Mouse (Mus musculus): ENCODE measurements around the gene Glis2. TPM values are rescaled to one million over a fixed set of nuclear protein-coding genes. Genes with fewer than 3 reads are reported as not detected.
A peak's percentile ranks its signal among the peaks of the same experiment; 100 is the strongest.

Glis2 gene
- polyA plus RNA-seq, 1 experiment, result 5.7 TPM

DNA sequence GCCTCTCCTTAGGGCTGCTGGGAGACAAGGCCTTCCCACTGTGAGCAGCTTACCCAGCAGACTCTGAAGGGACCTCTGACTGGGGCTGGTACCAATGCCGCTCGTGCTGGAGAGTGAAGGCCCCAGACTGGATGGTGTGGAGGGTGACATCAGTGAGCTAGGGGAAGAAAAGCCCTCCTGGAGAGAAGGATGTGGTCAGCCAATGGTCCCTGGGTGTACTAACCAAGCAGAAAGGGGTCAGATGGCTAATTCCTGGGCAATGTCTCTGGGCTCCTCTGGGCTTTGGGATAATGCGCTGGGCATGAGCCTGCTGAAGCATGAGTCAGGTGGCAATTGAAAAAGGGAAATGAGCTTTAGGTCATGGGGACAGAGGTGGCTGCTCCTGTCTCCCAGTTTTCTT is 39.1 kb downstream of the Glis2 start:
- no peak overlapping the region for H3K4me3 ChIP-seq (ENCODE audit: insufficient read depth, low read depth, low read length)
- 0 out of 2 replicates have a peak, but pooled peaks cover 2% of the 10 kb centered on the region for H3K4me1 ChIP-seq (ENCODE audit: control insufficient read depth, insufficient read depth, insufficient read length, low read length)
- no peak overlapping the region for H3K27ac ChIP-seq (replicated peaks; ENCODE audit: low read depth, low read length)

DNA sequence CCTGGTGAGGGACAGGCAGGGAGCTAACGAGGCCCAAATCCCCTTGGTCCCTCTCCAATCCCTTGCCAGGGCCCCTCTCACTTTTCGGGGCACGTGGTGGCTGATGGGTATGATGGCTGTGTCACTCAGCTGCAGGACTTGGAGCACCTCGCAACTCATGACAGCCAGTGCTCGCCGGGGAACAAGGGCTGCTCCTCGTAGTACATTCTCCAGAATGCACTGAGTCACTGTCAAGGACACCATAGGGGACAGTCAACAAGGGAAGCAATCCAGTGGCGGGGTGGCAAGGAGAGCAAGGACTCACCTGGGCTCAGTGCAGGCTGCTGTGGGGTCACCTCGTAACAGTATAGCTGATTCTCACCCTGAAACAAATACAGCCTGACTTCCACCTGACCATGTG is 40.2 kb downstream of the Glis2 start:
- Histone ChIP-seq H3K4me3 (ENCODE audit: insufficient read depth, low read depth, low read length) (no peak overlapping the region), H3K4me1 (ENCODE audit: control insufficient read depth, insufficient read depth, insufficient read length, low read length) (0 out of 2 replicates have a peak, but pooled peaks cover 2% of the 10 kb centered on the region), H3K27ac (replicated peaks; ENCODE audit: low read depth, low read length) (no peak overlapping the region)

GRCm38 (mm10) chr16:4635760-4636159 is 41.2 kb downstream of the Glis2 start:
- no peak overlapping the region for H3K27ac ChIP-seq (replicated peaks; ENCODE audit: low read depth, low read length)
- H3K4me1 ChIP-seq (ENCODE audit: control insufficient read depth, insufficient read depth, insufficient read length, low read length), result 0 out of 2 replicates have a peak, but pooled peaks cover 2% of the 10 kb centered on the region
- no peak overlapping the region for H3K4me3 ChIP-seq (ENCODE audit: insufficient read depth, low read depth, low read length)

DNA sequence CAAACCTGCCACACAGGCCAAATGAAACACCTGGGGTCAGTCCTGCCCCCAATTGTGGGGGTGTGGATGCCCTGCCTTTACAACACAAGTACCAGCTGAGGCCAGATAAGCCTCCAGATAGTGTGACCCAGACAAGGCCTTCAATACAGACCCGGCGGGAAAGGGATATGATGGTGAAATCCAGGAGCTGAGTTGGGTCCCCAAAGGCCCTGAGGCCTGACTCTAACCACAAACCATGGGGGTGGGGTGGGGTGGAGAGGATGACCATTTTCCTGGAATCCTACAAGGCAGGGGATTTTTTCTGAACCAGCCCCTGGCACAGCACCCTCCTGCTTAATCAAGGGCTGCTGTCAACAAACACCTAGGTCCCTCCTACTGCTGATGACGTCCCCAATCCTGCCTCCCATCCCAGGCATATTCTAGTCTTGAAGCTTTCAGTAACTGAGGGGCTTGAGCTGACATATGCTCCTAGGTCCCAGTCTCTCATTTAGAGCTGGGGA is 44.4 kb downstream of the Glis2 start:
- H3K4me3 ChIP-seq (ENCODE audit: insufficient read depth, low read depth, low read length), result no peak overlapping the region
- peaks cover 7% of the 10 kb centered on the region for H3K4me1 ChIP-seq (ENCODE audit: control insufficient read depth, insufficient read depth, insufficient read length, low read length)
- no peak overlapping the region for H3K27ac ChIP-seq (replicated peaks; ENCODE audit: low read depth, low read length)

GRCm38 (mm10) chr16:4639831-4640237 is 45.3 kb downstream of the Glis2 start, which contains the start of the genes Vasn and Dnaja3:
Gene Vasn, plus strand, starts transcription at chr16:4639941.
Gene Dnaja3, plus strand, starts transcription at chr16:4639989.
- peak within 1 kb of the TSS; percentile 81 for H3K4me3 ChIP-seq (ENCODE audit: insufficient read depth, low read depth, low read length)
- peaks cover 10% of the 10 kb centered on the region for H3K4me1 ChIP-seq (ENCODE audit: control insufficient read depth, insufficient read depth, insufficient read length, low read length)
- peak within 1 kb of the TSS; percentile 51 for H3K27ac ChIP-seq (replicated peaks; ENCODE audit: low read depth, low read length)

DNA sequence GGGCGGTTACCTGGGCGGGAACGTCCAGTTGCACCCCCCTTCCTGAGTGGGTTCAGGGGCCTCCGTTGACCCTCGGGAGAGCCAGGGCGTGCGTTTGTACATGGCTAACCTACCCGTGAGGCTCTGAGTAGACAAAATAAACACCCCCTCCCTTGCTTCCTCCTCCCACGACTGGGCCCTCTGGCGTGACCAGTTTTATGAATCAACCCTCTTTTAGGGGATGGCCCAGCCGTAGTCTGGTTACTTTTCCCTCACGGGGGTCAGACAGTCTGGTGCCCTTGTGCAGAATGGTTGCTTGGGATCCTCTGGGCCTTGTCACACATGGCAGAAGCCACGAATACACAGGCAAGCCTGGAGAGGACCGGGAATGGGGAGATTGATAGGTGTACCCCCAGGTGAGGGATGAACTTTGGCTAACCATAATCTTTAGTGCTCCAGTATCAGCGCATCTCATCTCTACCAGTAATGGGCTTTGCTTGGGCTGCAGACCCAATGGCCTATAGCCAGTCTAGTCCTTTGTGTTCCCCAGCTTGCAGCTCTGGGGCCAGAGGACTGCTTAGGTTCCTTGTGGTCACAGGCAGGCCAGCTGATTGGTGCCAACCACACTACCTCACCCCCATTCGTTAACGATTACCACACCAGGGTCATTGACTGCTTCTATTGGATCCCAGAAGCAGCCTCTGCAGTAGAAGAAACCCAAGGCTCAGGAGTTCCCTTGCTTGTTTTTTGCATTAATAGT is 45.9 kb downstream of the Glis2 start:
- H3K27ac ChIP-seq (replicated peaks; ENCODE audit: low read depth, low read length), result peak overlapping the region; percentile 51
- H3K4me1 ChIP-seq (ENCODE audit: control insufficient read depth, insufficient read depth, insufficient read length, low read length), result peaks cover 10% of the 10 kb centered on the region

DNA sequence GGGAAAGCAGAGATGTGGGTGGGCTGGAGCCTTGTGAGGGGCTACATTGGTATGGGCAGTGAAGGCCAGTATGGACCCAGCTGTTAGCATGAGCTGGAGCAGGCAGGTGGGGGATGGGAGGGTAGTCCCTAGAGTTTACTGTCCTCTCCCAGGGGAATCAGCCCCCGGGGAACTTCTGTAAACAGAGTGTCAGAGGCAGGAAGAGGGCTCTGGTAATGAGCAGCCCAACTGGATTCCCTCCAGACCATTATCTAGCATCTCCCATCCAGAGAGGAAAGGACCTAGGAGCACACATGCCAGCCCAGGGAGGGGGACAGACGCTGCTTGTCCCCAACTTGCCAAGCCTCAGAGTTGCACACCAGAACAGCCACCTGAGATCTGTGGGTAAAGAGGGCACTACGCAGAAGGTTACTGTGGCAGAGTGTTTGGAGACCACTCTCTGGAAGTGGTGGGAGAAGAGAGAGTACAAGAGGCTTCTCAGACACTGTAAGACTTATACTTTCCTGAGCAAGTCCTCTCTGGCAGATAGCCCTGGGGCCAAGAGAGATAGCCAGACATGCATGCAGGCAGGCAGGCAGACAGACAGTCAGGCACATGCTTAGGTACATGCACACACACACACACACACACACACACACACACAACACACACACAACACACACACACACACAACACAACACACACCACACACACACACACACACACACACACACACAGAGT is 46.8 kb downstream of the Glis2 start:
- peak overlapping the region; percentile 42 for H3K27ac ChIP-seq (replicated peaks; ENCODE audit: low read depth, low read length)
- H3K4me3 ChIP-seq (ENCODE audit: insufficient read depth, low read depth, low read length), result peak overlapping the region; percentile 81
- peaks cover 10% of the 10 kb centered on the region for H3K4me1 ChIP-seq (ENCODE audit: control insufficient read depth, insufficient read depth, insufficient read length, low read length)

More for the DNA sequence above, 45.9 kb downstream of the Glis2 start:
- H3K4me3 ChIP-seq (ENCODE audit: insufficient read depth, low read depth, low read length), result peak overlapping the region; percentile 81

DNA sequence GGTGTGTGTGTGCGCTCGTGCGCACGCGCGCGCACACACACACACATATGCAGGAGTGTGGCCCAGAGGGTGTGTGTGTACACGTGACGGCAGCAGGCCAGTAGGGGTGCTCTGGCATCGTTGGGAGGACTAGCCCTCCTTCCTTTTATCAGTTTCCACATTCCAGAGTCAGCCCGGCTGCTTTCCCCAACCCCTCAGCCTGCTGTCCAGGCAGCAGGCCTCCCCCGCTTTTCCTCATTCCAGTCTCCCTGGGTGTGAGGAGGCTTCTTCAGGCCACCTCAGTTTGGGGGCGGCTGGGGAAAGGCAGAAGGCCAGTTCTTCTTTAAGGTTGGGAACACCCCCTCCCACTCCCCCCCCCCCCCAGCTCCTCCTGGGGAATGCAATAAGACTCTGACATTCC is 47.7 kb downstream of the Glis2 start:
- H3K27ac ChIP-seq (replicated peaks; ENCODE audit: low read depth, low read length), result peak overlapping the region; percentile 40
- H3K4me1 ChIP-seq (ENCODE audit: control insufficient read depth, insufficient read depth, insufficient read length, low read length), result peaks cover 10% of the 10 kb centered on the region
- peak overlapping the region; percentile 81 for H3K4me3 ChIP-seq (ENCODE audit: insufficient read depth, low read depth, low read length)

GRCm38 (mm10) chr16:4642937-4643336 is 48.4 kb downstream of the Glis2 start:
- Histone ChIP-seq H3K4me3 (ENCODE audit: insufficient read depth, low read depth, low read length) (peak overlapping the region; percentile 32), H3K27ac (replicated peaks; ENCODE audit: low read depth, low read length) (peak overlapping the region; percentile 61), H3K4me1 (ENCODE audit: control insufficient read depth, insufficient read depth, insufficient read length, low read length) (peaks cover 10% of the 10 kb centered on the region)

DNA sequence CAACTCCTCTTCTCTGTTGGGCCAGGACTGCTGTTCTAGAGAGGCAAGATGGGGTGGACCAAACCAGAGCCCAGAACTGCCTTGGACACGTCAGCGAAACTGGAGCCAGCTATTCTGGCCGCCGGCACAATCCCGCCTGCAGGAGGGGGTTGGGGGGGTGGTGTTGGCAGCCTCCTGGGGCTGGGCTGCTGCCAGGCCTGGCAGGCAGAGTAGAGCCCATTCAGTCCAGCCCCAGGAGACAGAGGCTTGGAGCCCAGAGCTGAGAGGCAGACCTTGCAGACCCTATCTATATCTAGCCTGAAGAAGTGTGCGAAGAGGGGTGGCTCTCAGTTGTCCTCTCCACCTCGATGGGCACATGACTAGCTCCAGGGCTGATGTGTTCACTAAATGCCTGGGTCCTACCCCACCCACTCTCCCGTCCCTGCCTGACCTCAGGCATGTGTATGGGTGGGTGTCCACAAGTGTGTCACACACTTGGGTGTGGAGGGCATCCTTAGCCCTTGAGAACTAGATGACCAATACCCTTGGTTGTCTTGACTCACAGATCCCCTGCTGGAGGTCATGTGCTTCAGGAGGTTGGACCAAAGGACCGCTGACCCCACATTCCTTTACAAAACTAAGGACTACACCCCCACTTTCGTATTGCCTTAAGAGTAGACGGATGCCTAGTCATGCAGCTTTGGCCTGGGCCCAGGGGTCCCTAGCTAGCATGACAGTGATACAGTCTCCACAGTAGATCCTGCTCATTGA is 49.3 kb downstream of the Glis2 start:
- H3K27ac ChIP-seq (replicated peaks; ENCODE audit: low read depth, low read length), result peak overlapping the region; percentile 61; the same call in 1 of the 2 replicates
- peaks cover 10% of the 10 kb centered on the region for H3K4me1 ChIP-seq (ENCODE audit: control insufficient read depth, insufficient read depth, insufficient read length, low read length)
- no peak overlapping the region for H3K4me3 ChIP-seq (ENCODE audit: insufficient read depth, low read depth, low read length)

- peaks cover 18% of the 10 kb centered on the region for H3K4me1 ChIP-seq (ENCODE audit: control insufficient read depth, insufficient read depth, insufficient read length, low read length)
- H3K27ac ChIP-seq (replicated peaks; ENCODE audit: low read depth, low read length), result no peak overlapping the region
- no peak overlapping the region for H3K4me3 ChIP-seq (ENCODE audit: insufficient read depth, low read depth, low read length)
Observed at GRCm38 (mm10) chr16:4645867-4646266, 51.4 kb downstream of the Glis2 start.

DNA sequence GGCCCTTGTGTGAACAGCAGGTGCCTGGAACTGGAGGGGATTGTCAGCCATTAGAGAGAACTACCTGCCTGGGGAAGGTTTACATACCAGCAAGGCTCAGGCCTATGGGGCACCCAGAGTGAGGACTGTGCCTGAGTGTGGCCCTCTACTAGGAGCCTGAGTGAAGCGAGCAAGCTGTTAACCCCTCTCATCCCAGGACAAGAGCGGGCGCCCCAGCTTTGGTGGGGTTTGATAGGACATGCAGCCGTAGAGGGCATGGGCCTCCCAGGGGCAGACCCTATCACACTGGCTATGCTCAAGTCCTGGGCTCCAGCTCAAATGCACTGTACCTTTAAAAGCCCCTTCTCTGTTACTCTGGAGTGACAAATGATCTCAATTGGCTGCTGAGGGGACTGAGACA is 52.3 kb downstream of the Glis2 start:
- peak overlapping the region; percentile 50 for H3K27ac ChIP-seq (replicated peaks; ENCODE audit: low read depth, low read length)
- H3K4me3 ChIP-seq (ENCODE audit: insufficient read depth, low read depth, low read length), result no peak overlapping the region
- H3K4me1 ChIP-seq (ENCODE audit: control insufficient read depth, insufficient read depth, insufficient read length, low read length), result peaks cover 24% of the 10 kb centered on the region

DNA sequence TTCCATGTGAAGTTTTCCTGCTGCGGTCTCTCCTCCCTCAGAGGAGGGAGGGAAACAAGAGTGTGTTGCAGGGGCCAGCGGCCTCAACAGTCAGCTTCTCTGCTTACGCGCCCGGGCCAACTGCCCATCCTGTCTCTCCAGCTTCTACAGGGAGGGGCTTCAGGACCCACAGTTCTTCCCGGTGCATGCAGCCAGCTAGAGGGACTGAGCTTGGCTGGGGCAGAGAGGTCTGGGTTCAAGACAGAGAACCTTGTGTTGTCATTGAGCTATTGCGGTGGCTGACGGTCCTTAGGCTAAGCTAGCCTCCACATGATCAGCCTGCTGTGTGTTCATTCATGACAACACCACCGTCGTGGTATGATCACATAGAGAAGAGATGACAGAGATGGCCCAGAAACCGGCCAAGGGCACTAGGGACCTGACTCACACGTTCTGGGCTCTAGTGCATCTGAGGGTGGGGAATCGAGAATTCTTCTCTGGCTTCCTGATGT is 53.2 kb downstream of the Glis2 start:
- peak overlapping the region; percentile 50 for H3K27ac ChIP-seq (replicated peaks; ENCODE audit: low read depth, low read length)
- no peak overlapping the region for H3K4me3 ChIP-seq (ENCODE audit: insufficient read depth, low read depth, low read length)
- H3K4me1 ChIP-seq (ENCODE audit: control insufficient read depth, insufficient read depth, insufficient read length, low read length), result peaks cover 29% of the 10 kb centered on the region

- Histone ChIP-seq H3K27ac (replicated peaks; ENCODE audit: low read depth, low read length) (no peak overlapping the region), H3K4me1 (ENCODE audit: control insufficient read depth, insufficient read depth, insufficient read length, low read length) (peaks cover 29% of the 10 kb centered on the region), H3K4me3 (ENCODE audit: insufficient read depth, low read depth, low read length) (no peak overlapping the region)
Observed at GRCm38 (mm10) chr16:4648416-4649023, 54.0 kb downstream of the Glis2 start.
